Mouse (Mus musculus): ENCODE data around the gene Chmp2b.

Chmp2b gene

DNA sequence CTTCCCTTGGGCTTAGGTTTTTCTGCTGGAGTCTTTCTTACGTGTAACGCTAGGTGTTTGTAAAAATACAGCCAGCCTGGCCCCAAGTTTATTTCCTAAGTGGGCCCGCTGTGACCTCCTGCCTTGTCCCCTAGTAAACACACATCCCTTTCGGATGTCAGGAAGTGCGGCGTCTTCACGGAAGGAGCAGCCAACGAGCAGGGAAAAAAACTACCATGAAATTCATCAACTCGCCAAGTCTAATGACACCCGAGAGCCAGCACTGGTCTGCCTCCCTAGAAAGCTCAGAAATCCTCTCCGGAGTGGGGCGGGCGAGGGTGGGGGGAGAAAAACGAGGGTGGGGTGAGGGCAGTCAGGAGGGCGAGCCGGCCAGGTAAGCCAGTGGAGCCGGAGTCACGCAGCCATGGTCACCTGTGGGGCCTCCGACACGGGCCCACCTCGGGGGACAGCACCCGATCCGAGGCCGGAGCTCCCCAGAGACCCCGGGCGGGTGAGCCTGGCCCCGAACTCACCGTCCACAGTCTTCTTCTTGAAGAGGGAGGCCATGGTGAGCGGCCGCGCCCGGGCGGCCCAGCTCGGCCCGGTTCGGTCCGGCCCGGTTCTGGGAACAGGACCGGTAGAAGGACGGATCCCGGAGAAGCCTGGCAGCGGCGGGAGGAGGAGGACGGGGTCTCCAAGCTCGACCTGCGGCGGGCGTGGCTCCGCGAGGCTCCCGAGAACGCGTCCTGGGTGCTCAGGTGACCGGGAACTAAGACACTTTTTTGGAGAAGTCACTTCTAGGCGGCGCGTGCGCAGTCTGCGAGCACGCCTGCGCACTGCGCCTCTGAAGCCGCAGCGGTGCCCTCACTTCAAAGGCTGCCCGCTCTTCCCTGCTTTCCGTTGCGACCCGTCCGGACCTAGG lies at the start of gene Chmp2b:
Gene Chmp2b, minus strand, starts transcription at position 764 of the 901 bp plus-strand sequence.
- DNase-seq = peak; percentile 88

- DNase-seq = no peak
Measured at GRCm38 (mm10) chr16:65611678-65612077, 49.2 kb upstream of the Chmp2b start.

- DNase-seq = no peak
Measured at GRCm38 (mm10) chr16:65600798-65601197, 38.3 kb upstream of the Chmp2b start.

- no peak for DNase-seq
Measured at GRCm38 (mm10) chr16:65586111-65586865, 23.8 kb upstream of the Chmp2b start.

DNA sequence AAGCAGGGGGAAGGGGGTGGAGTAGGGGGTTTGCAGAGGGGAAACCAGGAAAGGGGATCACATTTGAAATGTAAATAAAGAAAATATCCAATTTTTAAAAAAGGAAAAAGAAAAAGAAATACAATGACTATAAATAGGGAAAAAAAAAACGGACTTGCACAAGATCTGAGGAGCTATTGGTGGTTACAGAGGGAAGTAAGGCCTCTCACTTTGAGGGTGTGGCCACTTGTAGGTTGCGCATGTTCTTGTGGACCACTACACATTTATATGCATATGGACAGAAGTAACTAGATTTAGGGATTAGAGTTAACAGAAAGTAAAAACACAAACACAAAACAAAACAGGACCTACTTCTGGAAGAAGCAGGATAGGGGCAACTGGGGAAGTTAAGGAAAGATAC lies 23.2 kb upstream of the Chmp2b start:
- DNase-seq = no peak

- DNase-seq = no peak
Measured at GRCm38 (mm10) chr16:65577298-65578029, 14.9 kb upstream of the Chmp2b start.

DNA sequence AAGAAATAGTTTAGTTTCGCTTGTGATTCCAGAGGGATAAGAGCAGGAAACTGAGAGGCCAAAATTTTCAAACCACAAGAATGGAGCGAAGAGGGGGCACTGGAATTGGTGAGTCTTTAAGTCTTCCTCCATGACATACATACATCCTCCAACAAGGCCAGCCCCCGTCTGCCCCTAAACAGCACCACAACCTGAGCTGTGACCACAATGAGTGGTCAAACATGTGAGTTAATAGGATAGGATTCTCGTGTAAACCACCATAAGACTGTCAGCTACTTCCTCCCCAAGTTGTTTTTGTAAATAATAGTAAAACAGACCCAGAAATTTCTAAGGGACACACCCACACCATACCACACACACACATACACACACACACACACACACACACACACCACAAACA lies 6.3 kb upstream of the Chmp2b start:
- no peak for DNase-seq

DNA sequence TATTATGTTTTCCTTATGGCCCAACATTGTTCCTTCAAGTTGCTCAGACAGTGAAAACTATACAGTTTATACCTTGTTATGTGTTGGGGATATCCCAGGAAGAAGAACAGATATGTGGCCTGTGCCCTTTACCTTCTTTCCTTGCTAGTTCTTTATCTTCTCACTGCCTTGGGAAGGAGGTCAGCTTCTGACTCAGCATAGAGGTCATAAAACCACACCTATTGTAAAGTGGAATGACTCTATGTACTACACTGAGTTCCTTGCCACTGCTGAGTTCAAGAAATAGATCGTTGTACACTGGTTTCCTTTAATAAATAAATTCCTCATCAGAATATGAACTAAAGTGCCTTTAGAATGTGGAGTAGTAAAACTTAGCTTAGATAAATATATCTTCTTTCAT lies 2.4 kb upstream of the Chmp2b start:
- no peak for DNase-seq

DNA sequence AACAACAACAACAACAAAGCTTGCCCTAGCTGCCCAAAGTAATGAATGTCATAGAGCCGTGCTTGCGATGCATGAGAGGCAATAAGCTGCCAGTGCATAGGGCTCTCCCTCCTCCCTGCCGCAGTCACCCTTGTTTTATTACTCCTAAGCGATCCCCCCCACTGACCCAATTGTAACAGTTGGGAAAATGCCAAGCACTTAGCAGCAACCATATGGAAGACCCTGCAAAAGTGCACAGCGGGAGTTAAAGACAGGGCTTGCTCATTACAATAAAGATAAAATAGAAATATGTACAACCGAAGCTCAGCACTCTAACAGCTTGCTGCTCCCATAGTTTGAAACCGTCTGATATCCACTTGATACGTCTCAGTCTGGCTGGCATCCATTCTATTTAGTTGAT lies 1.8 kb upstream of the Chmp2b start:
- DNase-seq = no peak

- DNase-seq = no peak
Measured at GRCm38 (mm10) chr16:65562864-65563206, 309 bp upstream of the Chmp2b start.

GRCm38 (mm10) chr16:65560996-65561962 lies 1.2 kb downstream of the Chmp2b start:
- no peak for DNase-seq

DNA sequence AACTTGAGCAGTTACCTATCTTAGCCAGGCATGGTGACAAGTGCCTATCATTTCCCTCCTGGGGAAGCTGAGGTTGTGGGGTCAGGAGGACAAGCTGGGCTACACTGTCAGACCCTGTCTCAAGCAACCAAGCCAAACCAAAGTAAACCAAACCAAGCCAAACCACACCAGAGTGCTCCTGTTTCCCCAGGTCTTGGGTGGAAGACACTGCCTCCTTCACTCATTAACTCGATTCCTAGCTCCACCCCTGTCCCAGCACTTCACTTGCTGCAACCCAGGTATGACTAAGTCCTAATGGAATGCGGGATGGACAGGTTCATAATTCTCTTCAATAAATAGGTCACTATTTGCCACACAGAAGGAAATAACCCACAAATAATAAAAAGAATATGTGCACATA lies 2.9 kb downstream of the Chmp2b start:
- no peak for DNase-seq

- no peak for DNase-seq
Measured at GRCm38 (mm10) chr16:65557369-65557768, 5.2 kb downstream of the Chmp2b start.

GRCm38 (mm10) chr16:65554267-65554666 lies 8.3 kb downstream of the Chmp2b start:
- no peak for DNase-seq

DNA sequence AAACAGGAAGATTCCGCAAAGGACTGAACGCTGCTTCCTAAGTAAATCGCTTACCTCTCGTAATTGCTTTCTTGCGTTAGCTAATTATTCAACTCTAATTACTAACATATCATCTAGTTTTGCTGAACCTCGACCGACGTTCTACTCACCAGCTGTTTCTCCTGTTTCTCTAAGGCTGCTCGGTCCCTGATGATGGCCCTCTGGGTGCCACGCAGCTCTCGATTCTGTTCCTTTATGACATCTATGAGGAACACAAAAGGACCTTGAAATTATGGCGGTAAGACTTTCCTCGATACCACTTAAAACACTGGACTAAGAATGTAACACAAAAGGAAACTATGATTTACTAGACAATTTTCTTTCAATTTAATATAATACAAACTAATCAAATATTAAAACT lies 11.7 kb downstream of the Chmp2b start:
- no peak for DNase-seq

- no peak for DNase-seq
Measured at GRCm38 (mm10) chr16:65548960-65549359, 13.6 kb downstream of the Chmp2b start.

- no peak for DNase-seq
Measured at GRCm38 (mm10) chr16:65543676-65544293, 18.7 kb downstream of the Chmp2b start.

DNA sequence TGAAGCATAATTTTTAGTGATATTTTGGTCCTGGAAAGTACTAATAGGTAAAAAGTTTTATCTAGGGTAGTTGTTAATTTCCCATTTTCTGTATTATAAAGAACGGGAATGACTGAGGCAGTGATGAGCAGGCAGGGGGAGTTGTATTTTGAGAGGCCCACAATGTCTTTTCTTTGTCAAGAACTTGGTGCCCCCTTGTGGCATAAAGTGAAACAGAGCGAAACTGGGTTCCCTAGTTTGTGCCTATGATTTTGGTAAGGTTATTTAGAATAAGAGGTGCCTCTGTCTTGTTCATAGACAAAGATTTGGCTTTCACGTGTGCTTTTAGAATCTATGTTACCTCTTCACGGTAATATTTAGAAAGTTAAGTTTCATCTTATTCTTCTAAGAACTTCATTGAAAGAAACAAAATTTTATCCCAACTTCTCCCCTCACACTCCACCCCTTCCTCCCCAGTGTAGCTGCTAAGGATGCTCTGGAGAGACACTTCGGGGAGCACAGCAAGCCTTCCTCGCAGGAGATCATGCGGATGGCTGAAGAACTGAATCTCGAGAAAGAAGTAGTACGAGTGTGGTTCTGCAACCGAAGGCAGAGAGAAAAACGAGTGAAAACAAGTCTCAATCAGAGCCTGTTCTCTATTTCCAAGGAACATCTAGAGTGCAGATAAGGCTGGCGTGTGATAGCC lies 29.1 kb downstream of the Chmp2b start:
- peak; percentile 41 for DNase-seq

- peak; percentile 79 for DNase-seq
Measured at GRCm38 (mm10) chr16:65531663-65532062, 30.9 kb downstream of the Chmp2b start.

- DNase-seq = no peak
Measured at GRCm38 (mm10) chr16:65529589-65529988, 32.9 kb downstream of the Chmp2b start.

DNA sequence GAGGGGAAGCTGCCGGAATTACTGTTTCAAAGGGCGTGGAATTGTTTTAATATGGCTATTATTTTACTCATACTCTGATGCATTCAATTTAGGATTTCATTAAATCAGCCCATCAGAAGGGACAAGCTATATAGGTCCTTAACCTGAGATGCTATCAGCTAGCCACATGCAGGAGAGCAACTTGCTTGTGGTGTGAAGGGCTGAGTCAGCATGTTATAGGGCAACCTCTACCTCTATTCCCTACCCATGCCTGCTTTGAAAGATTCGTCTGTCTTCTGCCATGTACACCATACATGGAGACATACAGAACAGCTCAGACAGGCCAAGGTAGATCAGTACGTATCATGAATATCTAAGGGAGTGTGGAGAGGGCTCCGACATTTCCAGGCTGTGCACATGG lies 35.8 kb downstream of the Chmp2b start:
- no peak for DNase-seq
